Mouse (Mus musculus) cerebellum, adult 8-10 months (tissue): Measurements from ENCODE around the gene Ercc1.

Experiments
- DNase-seq: peaks from one replicate; pipeline ENCODE4 v3.0.0; 2022

Ercc1 gene

DNA sequence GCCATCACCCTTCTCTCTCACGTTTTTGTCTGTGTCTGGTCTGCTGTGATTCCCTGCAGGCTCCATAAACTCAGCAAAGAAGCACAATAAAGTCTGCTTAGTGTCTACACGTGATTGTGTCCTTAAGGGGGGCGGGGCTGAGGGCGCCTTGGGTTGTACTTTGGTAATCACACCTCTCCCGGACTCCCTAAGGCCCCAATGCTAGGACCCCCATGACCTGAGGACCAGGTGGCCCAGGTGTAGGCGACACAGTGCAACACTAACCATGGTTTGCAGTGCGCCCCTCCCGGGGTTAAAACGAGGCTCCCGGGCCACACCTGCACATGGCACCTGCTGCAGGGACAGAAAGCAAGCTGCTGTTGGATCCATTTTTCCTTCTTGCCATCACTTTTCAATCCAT, 3.3 kb upstream of the Ercc1 start:
- no peak for DNase-seq

DNA sequence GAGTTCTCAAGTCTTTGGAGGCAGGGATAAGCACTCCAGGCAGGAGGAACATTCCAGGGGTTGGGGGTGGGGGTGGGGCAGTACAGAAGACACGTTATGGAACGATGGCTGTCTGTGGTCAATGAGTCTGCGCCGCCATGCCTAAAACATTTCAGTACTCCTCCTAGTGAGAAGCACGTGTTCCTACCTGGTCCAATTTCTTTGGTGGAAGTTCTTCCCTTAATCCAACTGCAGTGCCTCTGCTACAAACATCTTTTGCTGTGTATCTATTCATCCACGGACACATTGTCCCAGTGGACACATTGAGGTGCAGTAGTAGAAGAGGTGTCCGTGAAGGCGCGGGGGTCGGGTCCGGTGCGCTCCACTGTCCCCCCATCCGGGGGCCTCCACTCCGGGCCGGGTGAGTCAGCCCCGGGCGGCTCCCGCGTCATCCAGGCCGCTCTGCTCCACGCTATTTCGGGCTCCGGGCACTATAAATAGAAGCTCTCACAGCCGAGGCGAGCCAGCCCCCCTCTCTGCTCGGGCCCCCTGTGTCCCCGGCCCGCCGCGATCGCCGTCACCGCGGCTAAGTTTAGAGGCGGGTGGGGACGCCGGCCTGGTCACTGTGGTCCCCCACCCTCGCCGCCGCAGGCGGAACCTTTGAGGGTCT, 2.7 kb upstream of the Ercc1 start:
- DNase-seq = peak; percentile 59

DNA sequence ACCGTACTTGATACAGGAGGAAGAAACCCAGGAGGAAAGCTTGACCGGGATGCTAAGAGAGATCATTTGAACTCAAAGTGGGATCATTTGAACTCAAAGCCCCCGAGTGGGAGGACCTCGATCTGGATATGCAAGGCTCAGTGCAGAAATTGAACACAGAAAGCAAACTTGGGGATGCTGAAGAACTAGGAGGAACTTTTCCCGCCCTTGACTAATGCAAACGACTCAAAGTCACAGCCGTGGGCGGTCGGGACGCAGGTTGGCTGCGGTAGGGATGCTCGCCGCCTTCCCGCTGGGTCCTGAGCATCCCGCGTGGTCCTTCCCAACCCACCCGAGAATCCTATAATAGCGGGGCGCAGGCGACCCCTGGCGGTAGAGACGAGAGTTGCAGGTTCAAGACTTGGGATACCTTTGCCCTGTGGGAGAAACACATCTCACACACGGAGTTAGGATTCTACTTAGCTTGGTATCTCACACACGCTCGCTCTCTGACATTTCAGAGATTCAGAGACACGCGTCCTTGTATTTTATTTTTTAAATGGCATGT, 2.0 kb upstream of the Ercc1 start:
- peak; percentile 96 for DNase-seq

DNA sequence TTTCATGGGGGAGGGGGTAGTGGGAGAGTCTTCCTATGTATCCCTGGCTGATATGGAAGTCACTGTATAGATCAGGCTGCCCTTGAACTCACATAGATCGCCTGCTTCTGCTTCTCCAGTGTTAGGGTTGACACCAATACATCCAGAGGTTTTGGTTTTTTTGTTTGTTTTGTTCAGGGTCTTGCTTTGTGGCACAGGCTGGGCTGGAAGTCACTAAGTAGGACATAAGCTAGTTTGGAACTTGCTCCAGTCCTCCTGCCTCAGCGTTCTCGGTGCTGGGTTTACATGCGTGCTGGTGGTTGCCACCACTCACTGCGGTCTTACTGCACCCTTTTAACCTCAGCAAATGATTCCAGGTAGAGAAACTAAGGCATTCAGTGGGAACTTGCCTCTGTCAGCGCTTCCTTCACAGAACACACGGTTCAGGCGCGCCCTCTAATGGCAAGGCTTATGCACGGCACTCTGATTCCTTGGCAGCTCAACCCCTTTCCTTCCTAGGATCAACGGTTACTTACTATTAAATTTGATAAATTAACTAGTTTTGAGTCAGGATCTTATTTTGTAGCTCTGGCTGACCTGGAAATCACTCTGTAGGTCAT, 1.3 kb upstream of the Ercc1 start:
- DNase-seq = peak; percentile 74

DNA sequence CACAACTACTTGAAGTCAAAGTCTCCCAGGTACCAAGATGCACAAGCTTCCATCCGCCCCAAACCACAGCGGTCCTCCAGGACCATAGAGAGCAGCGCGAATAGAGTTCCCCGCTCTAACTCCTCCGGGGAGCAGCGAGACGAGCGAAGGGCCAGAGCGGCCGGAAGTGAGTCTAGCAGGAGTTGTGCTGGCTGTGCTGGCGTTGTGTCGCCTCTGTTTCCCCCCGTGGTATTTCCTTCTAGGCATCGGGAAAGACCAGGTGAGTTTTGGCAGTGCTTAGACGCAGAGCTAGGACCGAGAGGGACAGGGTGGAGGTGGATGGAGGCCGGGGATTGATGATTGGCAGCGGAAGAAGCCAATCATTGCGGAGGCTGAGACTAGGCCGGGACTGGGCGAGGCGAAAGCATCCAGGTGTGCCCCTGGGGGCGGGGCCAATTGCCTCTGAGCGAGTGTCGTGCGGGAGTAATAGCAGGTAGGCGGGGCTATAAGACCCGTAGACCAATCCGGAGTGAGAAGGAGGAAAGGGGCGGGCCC, 427 bp downstream of the Ercc1 start:
- DNase-seq = peak; percentile 97

DNA sequence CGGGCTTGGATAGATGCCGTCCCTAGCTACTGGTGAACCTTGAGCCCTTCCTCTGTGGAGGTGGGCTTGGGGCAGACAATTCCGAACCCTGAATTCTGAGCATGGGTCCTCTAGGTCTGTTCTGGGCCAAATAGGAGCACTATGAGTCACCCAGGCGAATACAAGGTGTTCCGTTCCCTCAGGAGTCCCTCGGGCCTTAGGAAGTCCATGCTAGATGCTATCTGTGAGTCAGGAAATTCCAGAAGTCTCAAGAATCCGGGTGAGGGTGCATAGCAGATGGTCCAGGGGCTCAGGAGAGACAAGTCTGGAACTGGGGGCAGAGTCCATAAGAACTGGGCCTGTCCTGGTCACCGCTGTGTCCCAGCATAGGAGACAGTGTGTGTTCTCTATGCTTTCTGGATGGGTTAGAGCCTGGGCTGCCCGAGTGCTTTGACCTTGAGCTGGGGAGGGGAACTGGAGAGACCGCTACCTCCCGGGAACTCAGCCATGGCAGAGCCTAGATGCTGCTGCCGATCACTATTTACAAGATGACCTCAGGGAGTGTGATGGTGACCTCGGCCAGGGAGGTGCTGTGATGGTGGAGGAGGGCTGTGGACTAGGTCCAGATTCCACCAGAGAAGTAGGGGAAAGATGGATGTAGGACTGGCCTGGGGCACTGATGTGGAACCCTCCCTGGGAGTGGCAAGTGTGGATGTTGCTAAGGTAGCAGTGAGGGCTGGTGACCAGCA, 4.8 kb downstream of the Ercc1 start:
- no peak for DNase-seq

DNA sequence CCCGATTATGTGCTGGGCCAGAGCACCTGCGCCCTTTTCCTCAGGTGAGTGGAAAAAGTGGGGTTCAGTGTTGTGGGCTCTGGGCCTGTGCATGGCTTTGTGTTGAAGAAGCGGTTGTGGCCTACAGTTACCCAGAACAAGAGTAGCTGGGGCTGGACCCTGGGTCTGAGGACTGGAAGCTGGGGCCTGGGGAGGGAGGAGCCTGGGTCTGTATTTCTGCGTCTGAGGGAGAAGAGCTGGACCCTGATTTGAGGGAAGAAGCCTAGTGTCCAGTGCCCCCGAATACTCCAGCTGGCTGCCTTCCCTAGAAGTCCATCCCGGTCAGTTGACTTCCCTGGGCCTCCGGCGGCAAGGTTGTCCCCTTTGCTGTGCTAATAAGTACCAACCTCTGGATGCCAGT, 5.6 kb downstream of the Ercc1 start:
- DNase-seq = no peak

DNA sequence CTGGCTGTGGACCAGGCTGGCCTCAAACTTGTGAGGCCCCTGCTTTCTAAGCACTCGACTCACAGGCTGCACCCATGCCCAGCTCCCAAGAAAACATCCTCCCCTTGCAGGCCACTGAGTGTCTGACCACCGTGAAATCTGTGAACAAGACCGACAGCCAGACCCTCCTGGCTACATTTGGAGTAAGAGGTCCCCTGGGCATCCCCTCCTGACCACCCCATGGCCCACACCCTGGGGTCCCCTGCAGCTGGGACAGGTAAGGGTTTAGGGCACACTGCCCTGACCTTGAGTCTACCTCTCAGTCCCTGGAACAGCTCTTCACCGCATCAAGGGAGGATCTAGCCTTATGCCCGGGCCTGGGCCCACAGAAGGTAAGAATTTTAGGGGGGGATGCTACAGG, 10.4 kb downstream of the Ercc1 start:
- no peak for DNase-seq

DNA sequence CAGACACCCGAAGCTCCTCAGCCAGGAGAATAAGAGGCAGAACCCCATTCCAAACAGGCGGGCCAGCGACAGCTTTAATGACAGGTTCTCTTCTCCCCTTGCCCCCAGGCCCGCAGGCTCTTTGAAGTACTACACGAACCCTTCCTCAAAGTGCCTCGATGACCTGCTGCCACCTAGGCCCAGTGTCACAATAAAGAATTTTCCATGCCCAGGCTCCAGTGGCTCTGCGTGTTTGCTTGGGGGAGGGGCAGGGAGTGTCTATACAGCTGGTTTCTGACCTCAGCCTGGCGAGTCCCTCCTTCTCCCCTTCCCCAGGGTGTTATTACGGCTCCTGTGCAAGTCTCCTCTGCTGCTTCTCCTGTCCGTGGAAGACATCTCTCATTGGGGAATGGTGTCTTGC, 11.7 kb downstream of the Ercc1 start:
- DNase-seq = no peak

DNA sequence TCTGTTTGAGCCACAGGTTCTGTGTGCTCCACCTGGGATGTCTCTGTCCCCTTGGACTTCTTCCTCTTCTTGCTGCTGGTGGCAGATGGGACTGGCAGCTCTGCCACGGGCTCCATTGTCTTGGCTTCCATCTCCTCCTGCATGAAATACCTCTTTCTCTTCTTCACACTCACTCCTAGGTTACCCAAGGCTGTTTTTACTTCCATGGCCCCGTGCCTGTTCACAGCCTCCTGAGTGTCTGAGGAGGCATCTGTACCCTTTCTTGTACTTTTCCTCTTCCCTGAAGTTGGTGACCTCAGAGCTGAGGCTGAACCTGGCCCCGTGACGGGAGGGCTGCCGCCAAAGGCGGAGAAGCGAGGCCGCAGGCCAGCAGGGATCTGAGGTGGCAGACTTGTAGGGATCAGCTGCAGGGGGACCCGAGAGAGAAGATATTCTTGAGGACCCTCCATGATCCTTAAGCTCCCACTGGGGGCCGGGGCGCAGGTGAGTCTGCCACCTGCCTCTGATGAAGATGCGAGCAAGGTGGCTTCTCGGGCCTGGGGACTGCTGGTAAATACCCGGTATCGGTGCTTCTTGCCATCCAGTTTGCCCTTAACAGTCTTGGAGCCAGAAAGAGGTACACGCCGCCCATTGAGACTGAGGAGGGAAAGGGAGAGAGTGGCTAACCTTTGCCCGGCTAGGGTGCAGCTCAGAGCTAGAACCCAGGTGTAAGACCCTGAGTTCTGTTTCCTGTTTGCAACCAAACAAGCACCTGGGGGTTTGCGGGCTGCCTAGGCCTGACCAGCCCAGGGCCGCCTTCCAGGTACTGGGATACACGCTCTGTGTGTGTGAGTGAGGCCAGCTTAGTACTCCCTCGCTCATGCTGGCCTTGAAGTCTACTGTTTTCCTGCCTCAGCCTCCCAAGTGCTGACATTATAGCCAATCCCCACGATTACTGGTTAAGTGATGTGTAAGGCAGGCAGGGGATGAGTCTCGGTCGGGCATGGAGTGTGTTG, 13.1 kb downstream of the Ercc1 start:
- no peak for DNase-seq

DNA sequence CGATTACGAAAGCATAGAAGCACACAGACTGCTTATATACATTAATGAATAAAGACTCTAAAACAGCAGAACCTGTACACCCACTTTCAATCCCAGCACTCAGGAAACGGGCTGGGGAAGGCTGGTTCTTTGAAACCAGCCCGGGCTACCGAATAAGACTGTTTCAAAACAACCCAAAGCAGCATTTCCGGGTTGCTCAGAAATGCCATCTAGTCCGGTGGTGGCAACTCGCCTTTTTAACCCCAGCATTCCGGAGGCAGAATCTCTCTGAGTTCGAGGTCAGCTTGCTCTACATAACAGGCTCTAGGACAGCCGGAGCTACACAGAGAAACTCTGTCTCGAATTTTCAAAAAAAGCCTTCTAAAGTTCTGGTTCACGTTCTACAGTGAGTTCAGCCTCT, 14.1 kb downstream of the Ercc1 start:
- no peak for DNase-seq

DNA sequence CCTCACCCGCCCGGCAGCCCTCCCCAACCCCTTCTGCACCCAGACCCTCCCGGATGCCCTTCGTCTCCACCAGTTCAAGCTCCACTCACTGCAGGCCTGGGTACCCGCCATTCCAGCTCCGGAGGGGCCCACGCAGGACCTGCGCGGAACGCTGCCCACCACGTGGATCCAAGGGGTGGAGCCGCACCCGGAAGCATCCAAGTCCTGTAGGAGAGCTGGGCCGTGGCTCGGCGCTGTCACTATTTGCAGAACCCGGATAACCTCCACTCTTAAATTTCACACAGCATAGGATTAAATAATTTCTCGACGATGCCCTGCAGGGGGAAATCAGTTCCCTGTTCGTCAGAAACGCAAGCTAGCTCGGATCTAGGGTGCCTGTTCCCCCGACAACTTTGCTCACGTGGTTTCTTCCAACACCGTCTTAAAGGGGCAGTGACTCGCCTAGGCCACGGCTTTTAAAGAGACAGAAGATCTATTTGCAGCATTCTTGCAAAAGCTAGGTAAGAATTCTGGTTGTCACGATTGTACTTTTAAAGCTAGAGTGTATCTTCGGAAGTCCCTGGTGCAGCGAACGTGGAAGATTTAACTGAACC, 14.8 kb downstream of the Ercc1 start, which contains the start of the genes Cd3eap and Ppp1r13l:
Gene Cd3eap (minus strand): TSS at position 185 of the 593 bp plus-strand sequence.
Gene Ppp1r13l (plus strand): TSS at position 451 of the 593 bp plus-strand sequence.
- DNase-seq = peak; percentile 89

DNA sequence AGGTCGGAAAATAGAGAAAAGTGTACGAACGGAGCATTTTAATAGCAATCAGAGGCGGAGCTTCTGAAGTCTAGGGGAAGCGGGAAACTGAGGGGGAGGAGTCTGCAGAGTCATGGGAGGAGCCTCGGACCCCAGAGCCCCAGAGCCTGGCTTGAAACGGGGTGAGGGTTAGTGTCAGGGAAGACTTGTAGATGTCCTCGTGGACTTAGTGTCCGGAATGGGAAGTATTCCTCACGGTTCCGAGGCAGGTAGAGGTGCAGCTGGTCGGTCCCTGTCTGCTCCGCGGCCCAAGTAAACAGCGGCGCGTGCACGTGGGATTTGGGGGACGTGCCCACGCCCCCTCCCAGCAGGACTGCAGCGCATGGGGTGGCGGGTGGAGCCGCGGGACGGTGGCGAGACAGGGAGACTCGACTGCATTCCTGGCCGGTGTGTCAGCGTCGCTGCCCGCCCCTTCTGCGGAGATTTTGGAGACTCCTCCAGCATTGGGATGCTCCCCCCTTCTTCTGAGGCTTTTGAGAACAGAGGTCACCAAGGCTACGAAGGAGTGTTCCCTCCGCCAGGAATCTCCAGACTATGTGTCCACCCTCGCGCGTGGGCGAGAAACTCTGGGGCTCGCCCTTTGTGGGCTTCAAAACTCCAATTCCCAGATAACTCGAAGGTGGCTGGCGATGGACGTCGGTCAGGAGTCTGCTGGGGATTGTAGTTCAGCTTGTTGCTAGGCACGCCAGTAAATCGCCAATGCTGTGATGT, 15.5 kb downstream of the Ercc1 start:
- DNase-seq = peak; percentile 71

DNA sequence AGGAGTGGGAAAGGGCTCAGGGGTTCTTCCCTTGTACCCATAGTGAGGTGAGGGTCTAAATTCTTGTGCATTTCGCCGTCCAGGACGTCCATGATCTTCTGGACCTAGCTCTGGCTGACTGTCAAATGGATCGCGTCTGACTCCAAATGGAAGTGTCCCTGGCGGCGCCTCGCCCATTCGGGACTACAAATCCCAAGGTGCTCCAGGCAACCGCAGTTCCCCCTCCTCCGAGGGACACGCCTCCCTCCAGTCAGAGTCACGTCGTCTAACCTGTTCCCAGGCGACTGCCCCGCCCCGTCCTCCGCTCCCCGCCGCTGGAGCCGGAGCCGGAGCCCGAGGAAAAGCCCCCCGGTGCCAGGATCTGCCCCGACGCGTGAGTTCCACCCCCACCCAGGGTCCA, 16.4 kb downstream of the Ercc1 start:
- DNase-seq = peak; percentile 89

DNA sequence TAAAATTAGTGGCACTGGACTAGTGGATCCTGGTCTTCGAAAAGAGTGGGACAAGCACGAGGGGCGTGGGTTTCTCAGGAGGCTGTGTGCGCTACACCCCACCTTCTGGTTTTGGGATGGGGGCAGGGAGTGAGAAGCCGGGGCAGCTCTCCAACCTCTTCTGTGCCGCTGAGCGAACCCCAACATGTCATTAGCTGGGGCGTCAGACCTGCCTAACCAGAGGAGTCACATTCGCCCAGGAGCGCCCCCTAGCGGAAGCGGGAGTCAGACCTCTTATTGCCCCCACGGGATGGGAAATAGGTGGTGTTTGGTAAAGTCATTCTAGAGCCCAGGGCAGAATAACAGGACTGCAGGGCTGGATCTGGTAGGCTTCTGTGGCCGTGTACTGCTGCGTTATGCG, 17.1 kb downstream of the Ercc1 start:
- DNase-seq = peak; percentile 73

DNA sequence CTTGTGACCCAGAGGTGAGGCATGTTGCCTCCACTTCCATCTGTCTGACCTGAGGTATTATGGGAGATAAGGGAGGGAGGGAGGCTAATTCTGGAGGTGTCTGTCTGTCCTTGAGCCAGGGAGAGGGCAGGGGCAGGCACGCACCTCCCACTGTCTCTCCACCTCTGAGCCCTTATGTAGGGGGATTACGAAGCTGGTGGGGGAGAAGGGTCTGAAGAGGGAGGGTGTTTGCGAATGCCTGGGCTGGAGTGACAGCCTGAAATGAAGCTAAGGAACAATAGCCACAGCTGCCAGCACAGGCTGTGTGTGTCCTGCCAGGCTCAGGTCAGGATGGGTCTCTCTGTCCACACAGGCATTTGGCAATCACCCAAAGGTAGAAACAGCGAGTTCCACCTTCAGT, 17.7 kb downstream of the Ercc1 start:
- no peak for DNase-seq

DNA sequence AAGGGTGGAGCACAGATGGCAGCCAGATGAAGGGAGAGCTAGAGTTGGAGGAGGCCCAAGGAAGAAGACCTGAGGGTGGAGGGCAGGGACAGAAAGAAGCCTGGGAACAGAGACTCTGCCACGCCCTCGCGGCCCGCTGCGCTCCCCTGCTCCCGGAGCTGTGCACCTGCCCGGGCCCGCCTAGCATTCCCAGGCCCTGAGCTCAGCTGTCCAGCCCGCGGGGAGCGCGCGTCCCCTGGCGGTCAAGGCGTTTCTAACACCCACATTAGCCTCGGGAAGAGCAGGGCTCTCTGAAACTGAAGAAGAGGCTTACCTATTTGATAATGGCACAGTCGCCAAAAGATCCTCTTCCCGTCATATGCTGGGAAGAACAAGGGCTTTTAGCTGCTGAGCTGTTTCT, 19.3 kb downstream of the Ercc1 start:
- peak; percentile 78 for DNase-seq

DNA sequence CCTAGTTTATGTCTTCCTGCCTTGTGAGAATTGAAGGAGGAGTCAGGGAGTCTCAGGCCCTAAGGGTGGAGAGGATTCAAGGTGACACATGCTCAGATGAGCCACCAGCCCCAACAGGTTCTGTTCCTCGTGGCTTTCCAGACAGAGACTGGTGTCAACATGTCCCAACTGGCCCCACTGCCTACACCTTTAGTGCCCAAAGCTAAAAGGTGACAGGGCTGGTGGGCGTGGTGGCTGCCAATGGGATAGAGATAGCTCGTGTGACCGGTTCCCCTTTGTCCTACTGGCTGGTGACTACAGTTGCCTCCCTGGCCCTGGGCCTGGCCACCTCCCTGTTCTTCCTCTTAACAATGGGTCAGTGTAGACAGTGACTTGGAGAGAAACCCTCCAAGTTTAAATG, 20.8 kb downstream of the Ercc1 start:
- DNase-seq = no peak

DNA sequence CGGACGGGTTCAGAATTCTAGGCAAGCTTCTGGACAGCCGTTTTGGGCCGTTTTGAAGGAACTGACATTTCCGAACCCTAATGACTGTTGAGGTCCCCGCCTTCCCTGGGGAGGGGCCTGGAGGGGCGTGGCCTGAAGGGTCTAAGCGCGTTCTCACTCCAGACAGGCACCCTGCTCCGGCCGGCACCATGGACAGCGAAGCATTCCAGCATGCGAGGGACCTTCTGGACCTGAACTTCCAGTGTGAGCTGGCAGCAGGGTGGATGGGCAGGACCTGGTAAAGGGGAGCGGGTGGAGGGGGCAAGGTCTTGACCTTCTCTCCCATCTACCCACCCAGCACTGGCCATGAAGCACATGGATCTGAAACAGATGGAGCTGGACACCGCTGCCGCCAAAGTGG, 23.8 kb downstream of the Ercc1 start:
- DNase-seq = no peak

DNA sequence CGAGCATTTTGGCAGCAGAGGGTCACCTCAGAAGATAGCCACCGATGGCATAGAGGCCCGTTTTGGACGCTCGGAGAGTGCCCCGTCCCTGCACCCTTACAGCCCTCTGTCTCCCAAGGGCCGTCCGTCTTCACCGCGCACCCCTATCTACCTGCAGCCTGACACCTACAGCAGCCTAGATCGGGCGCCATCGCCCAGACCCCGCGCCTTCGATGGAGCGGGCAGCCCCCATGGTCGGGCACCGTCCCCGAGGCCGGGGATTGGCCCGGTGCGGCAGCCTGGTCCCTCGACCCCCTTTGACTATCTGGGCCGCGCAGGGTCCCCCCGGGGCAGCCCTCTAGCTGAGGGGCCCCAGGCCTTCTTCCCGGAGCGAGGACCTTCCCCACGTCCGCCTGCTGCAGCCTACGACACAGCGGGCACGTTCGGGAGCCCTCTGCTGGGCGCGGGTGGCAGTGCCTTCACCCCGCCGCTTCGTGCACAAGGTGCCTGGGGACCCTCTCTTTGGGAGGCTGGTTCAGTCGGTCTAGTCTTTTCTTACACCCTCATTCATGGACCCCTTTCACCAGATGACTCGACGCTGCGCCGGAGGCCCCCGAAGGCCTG, 25.3 kb downstream of the Ercc1 start:
- peak; percentile 75 for DNase-seq

DNA sequence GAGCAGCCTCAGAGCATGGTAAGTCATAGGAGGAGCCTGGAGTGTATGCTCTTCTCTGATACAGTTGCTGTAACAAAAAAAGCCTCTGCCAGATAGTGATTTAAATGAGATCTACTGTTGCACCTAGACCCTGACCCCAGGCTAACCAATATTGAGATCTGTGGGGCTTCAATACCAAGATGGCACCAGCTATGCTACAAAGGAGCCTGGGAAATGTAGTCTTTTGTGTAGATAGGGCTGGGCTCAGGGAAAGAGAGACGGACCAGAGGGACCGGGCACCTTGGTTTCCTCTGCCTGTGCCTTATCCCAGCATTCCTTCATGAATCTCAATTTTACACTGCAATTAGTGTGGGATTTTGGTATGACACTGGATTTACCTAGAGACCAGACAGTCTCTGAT, 28.8 kb downstream of the Ercc1 start:
- DNase-seq = no peak
